Mouse (Mus musculus) natural killer cell, adult 2 months (primary cell): ENCODE measurements at regions not wholly inside any gene's neighbourhood (a gene's known extent, or its start where the extent isn't known, plus 50 kb on each side); places are given as distances from the start of the nearest gene placed in this dataset.

Experiments
- DNase-seq, 2 experiments: peaks; one replicate each; pipeline ENCODE4 v3.0.0; 2022; ENCODE audit warnings: low spot score in 2 of 2

GRCm38 (mm10) chr13:112037731-112038380 is 229.1 kb upstream of the Map3k1 start:
- no peak for DNase-seq

- DNase-seq, result no peak
Observed at GRCm38 (mm10) chr13:112038556-112039304, 229.9 kb upstream of the Map3k1 start.

GRCm38 (mm10) chr13:112039422-112040145 is 230.8 kb upstream of the Map3k1 start:
- DNase-seq, result no peak

- no peak for DNase-seq
Observed at GRCm38 (mm10) chr13:112043524-112044246, 234.9 kb upstream of the Map3k1 start.

GRCm38 (mm10) chr13:112044372-112044771 is 235.6 kb upstream of the Map3k1 start:
- DNase-seq, result no peak

GRCm38 (mm10) chr13:112046247-112047211 is 237.7 kb upstream of the Map3k1 start:
- DNase-seq, result no peak

DNA sequence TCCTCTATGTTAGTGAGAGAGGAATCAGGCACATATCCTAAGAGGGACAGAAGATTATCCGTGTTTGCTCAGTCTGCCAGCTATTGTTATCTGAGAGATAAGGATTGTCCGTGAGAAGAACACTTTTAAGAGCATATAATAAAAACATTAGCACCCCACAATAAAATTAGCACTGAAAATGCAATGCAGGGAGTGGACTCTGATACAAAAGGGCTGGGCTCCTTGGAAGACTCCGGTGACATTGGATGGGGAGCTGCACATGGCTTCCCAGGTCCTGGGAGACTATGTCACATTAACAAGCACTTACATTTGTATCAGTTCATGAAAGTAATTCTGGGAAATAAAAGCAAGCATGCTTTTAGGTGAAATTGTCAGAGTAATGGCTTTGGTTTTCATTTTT is 238.6 kb upstream of the Map3k1 start:
- no peak for DNase-seq

DNA sequence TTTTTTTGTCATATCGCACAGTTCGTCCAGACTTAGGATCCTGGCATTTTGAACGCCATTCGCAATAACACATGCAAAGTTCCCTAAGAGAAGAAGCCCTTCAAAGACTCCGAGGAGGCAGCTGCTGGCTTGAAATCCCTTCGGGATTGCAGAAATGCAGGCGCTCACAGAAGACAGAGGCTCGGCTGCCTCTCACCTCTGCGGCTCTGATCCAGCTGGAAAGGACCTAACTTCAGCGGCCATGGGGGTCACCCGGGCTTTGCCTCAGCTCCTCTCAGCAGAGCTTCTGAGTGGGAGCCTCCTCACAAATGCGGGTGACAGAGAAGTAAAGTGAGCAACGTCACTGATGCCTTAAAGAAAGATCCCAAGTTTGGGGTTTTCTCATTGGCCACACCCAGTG is 239.1 kb upstream of the Map3k1 start:
- no peak for DNase-seq

DNA sequence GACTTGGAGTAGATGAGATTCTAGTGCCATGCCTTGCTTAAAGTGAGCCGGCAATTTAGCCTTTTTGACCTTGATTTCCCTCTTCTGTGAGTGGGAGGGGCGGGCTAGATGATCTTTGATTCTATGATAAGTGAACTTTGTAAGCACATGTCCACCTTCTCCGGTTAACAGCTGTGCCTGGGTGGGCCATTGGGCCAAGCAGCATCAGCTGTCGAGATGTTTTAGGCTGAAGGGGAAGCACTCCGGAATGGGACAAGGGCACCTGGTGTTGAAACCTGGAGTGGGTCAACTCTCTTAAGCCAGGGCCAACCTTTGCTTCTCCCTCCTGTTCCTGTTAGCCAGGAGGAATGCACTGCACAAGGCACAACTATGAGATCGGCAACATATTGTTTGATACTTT is 239.5 kb upstream of the Map3k1 start:
- no peak for DNase-seq

DNA sequence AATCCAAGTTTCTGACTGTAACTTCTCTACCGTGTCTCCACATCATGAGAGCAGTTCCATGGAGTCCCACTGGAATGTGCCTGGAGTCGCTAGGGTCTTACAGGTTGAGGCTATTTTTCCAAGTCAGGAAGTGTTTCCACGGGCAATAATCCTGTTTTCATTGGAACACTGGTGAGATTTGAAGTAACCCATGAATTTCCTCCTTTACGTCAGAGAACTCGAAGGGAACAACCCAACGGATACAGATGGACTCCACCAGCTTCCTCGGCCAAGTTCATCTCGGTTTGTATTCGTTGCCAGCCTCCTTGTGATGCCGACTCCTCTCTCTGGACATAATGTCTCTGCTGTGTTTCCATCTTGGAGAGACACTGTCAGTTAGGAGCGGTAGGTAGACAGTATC is 237.4 kb upstream of the Ankrd55 start:
- no peak for DNase-seq

DNA sequence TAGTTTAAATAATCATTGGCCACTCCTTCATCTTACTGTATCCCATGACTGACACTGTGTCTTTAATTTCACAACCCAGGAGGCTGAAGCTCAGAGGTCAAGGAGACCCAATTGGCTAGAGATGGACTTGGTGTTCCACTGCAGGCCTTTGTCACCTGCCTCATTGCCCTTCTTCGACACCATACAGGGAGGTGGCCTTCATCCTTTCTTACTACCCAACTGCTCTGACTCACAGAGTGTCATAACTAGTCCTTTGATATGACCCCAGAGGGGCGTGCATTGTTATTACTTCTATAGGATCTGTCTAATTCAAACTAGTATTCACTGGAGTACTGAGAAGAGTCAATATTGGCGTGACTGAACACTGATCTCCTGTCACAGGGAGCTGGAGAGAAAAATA is 236.2 kb upstream of the Ankrd55 start:
- no peak for DNase-seq

- DNase-seq, result no peak
Observed at GRCm38 (mm10) chr13:112052456-112052855, 235.8 kb upstream of the Ankrd55 start.

GRCm38 (mm10) chr13:112054879-112055371 is 233.3 kb upstream of the Ankrd55 start:
- no peak for DNase-seq

DNA sequence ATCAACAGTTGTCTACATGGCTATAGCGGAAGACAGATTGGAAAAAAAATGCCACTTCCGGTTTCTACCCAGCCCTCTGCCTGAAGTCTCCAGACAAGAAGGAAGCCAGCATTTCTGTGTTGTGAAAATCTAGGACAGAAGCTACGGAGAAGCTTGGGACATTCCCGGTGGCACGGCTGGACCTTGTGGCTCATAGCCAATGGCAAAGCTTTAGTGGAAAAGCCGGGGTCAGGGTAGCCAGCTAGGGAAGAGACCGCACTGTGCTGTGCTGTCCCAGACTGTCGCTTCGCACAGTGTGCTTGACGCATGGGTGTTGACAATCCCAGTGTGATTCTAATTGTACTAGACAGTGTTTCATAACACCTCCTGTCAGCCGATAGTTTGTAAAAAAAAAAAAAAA is 230.0 kb upstream of the Ankrd55 start:
- DNase-seq, result no peak

- DNase-seq, result no peak
Observed at GRCm38 (mm10) chr13:112058771-112059170, 229.5 kb upstream of the Ankrd55 start.

DNA sequence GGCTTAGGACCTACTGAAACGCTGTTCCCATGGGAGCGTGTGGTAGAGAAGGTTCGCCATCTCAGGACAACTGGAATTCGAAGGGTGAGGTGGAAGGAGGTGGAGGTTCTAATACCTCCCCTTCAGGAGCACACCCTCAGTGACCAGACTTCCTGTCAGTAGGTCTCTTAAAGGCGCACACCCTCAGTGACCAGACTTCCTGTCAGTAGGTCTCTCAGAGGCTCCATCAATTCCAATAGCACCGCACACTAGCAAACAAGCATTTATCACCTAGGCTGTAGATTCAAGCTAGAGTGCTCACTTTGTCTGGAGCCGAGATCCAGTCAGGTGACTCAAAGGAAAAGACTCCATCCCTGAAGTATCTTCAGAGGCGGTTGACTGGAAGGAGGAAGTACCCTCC is 226.2 kb upstream of the Ankrd55 start:
- DNase-seq, result peak; percentile 6 to 20

GRCm38 (mm10) chr13:112063409-112064111 is 224.7 kb upstream of the Ankrd55 start:
- peak; percentile 20 to 37 for DNase-seq

DNA sequence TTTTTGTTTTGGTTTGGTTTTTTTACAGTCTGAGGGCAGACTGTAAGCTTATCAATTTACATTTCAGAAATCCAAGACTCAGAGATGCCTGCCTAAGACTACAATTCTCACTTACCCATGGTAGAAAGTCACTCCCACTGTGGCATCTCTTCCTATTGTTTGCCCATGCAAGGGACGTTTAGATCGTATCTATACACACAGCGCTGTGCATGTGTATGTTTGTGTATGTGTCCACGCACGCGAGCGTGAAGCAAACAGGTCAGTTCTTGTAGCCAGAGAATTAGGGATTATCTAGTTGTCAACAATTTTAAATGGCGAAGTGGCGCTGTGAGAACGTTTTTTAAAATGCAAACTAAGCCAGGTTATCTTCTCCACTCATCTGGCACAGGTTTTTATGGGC is 223.6 kb upstream of the Ankrd55 start:
- DNase-seq, result no peak

DNA sequence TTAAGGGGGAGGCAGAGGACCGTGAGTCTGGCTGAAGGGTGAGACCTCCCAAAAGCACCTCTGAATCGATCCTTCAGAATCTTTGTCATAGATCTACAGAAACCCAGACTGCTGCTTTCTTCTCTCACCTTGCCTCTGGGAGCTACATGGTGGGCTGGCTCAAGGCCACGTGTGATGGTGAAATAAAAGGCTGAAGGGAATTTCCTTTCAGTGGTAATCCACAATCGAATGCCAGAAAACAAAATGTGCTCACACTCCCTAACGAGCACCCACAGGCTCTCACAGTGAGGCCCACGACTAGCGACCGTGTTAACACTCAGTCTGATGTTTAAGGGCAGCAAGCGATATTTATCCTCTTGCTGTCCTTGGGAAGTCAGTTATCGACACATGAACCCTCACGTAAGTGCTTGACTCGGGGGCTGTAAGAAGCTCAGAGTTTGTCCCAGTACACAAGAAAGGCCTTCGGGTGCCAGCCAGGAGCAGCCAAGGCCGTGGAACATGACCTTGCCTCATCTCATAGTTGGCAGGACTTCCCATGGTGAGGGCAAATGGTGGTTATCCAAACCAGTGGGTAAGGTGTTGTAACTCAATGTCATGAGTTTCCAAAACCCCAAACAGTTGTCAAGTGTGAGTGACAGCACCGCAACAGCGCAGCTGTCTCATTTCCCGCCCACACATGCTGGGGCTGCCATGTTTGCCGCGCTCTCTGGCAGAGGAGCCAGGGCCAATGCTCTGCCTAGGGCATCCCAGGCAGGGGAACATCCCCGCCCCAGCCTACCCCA is 221.0 kb upstream of the Ankrd55 start:
- DNase-seq, result no peak
